Mouse (Mus musculus) gastrocnemius, adult 2 months (tissue): ENCODE data around the gene Nav2. TPM values are rescaled to one million over a fixed set of nuclear protein-coding genes. Genes with fewer than 3 reads are reported as not detected.

ENCODE experiments used
- DNase-seq: peaks from one replicate; pipeline ENCODE4 v3.0.0; 2022
- H3K27ac ChIP-seq: fragments of 200-600 bp; 2 replicates; pipeline ENCODE4 v1.8.1; 2022; ENCODE audit warnings: mild to moderate bottlenecking
- H3K4me3 ChIP-seq: fragments of 200-600 bp; 2 replicates; pipeline ENCODE4 v1.8.1; 2022; ENCODE audit warnings: mild to moderate bottlenecking, moderate library complexity
- CTCF ChIP-seq: fragments of 200-600 bp; IDR thresholded peaks from 2 replicates; pipeline ENCODE4 v1.8.1; 2022; ENCODE audit warnings: antibody characterized with exemption, mild to moderate bottlenecking, moderate library complexity
- intact Hi-C: fragments of 180-260 bp; cut with DNase I; formaldehyde crosslinking; loops from one replicate; pipeline ENCODE4 v1.15.1; 2025
- total RNA-seq, 2 experiments: library from RNA; stranded (reverse); gene quantifications; 2 replicates each; pipeline ENCODE4 v1.2.3; 2021

Nav2 gene
- total RNA-seq, 2 experiments from 2014 or later = 18.5 to 36.0 TPM

- DNase-seq = no peak
- Histone ChIP-seq H3K27ac (no peak overlapping the region), H3K4me3 (no peak overlapping the region)
- TF ChIP-seq CTCF = no peak
- intact Hi-C loops = no loop called here
Observed at GRCm38 (mm10) chr7:49505024-49505423, 596.5 kb downstream of the Nav2 start.

GRCm38 (mm10) chr7:49506085-49506820 lies 597.7 kb downstream of the Nav2 start:
- intact Hi-C loops = no loop called here
- no peak overlapping the region for H3K4me3 ChIP-seq
- H3K27ac ChIP-seq = no peak overlapping the region

GRCm38 (mm10) chr7:49507943-49508506 lies 599.5 kb downstream of the Nav2 start:
- DNase-seq = no peak
- no peak for TF ChIP-seq CTCF
- H3K27ac ChIP-seq = no peak overlapping the region
- H3K4me3 ChIP-seq = no peak overlapping the region
- intact Hi-C loops = no loop called here

More at GRCm38 (mm10) chr7:49506085-49506820, 597.7 kb downstream of the Nav2 start:
- TF ChIP-seq CTCF = no peak
- DNase-seq = no peak

GRCm38 (mm10) chr7:49511820-49512453 lies 603.4 kb downstream of the Nav2 start:
- intact Hi-C loops = no loop called here
- DNase-seq = no peak
- Histone ChIP-seq H3K4me3 (no peak overlapping the region), H3K27ac (no peak overlapping the region)
- no peak for TF ChIP-seq CTCF

GRCm38 (mm10) chr7:49513763-49514437 lies 605.4 kb downstream of the Nav2 start:
- no peak overlapping the region for H3K4me3 ChIP-seq
- intact Hi-C loops = no loop called here
- no peak for DNase-seq
- no peak for TF ChIP-seq CTCF
- H3K27ac ChIP-seq = no peak overlapping the region

GRCm38 (mm10) chr7:49515012-49515411 lies 606.5 kb downstream of the Nav2 start:
- Histone ChIP-seq H3K27ac (no peak overlapping the region), H3K4me3 (no peak overlapping the region)
- intact Hi-C loops = no loop called here
- TF ChIP-seq CTCF = no peak
- DNase-seq = no peak

- no peak for DNase-seq
- H3K27ac ChIP-seq = no peak overlapping the region
- intact Hi-C loops = no loop called here
- no peak for TF ChIP-seq CTCF
- H3K4me3 ChIP-seq = no peak overlapping the region
Observed at GRCm38 (mm10) chr7:49520504-49520903, 612.0 kb downstream of the Nav2 start.

- intact Hi-C loops = no loop called here
Observed at GRCm38 (mm10) chr7:49521349-49521748, 612.8 kb downstream of the Nav2 start.

GRCm38 (mm10) chr7:49521976-49522375 lies 613.5 kb downstream of the Nav2 start:
- Histone ChIP-seq H3K4me3 (peak overlapping the region; percentile 60), H3K27ac (no peak overlapping the region)
- no peak for TF ChIP-seq CTCF
- intact Hi-C loops = no loop called here
- DNase-seq = no peak

More at GRCm38 (mm10) chr7:49521349-49521748, 612.8 kb downstream of the Nav2 start:
- no peak overlapping the region for H3K27ac ChIP-seq
- H3K4me3 ChIP-seq = no peak overlapping the region
- TF ChIP-seq CTCF = no peak
- no peak for DNase-seq

GRCm38 (mm10) chr7:49522411-49523114 lies 614.0 kb downstream of the Nav2 start:
- no peak for TF ChIP-seq CTCF
- no peak for DNase-seq
- intact Hi-C loops = no loop called here
- peak overlapping the region; percentile 20; the same call in 1 of the 2 replicates for H3K27ac ChIP-seq
- peak overlapping the region; percentile 60 for H3K4me3 ChIP-seq

- no peak for DNase-seq
- no peak for TF ChIP-seq CTCF
- intact Hi-C loops = no loop called here
Observed at GRCm38 (mm10) chr7:49523115-49523445, 614.6 kb downstream of the Nav2 start.

GRCm38 (mm10) chr7:49523729-49524128 lies 615.2 kb downstream of the Nav2 start:
- peak; percentile 38 for DNase-seq
- no peak for TF ChIP-seq CTCF
- no peak overlapping the region for H3K27ac ChIP-seq
- H3K4me3 ChIP-seq = no peak overlapping the region
- intact Hi-C loops = no loop called here

More at GRCm38 (mm10) chr7:49523115-49523445, 614.6 kb downstream of the Nav2 start:
- Histone ChIP-seq H3K4me3 (no peak overlapping the region; the same call in 1 of the 2 replicates), H3K27ac (no peak overlapping the region)
